Mouse (Mus musculus) midbrain, embryonic 14.5 days (tissue): ENCODE measurements around the gene Pon2. TPM values are rescaled to one million over a fixed set of nuclear protein-coding genes. Genes with fewer than 3 reads are reported as not detected.
"Not testable (repeated sequence)": the region's sequence is repeated elsewhere in the genome, so short reads cannot be mapped to it uniquely, and the experiment has no call there.

ENCODE experiments used
- ATAC-seq: fragments of 200-750 bp; cut with Nextera tagmentation; 2 replicates; pipeline ENCODE4 v1.8.0; 2017; ENCODE audit warnings: moderate number of reproducible peaks, moderate library complexity; ENCODE audit not compliant: low FRiP score, low TSS enrichment
- DNase-seq: peaks from one replicate; pipeline ENCODE4 v3.0.0-alpha.2; 2015
- H3K27ac ChIP-seq: fragments of 300-500 bp; sonication (generic); replicated peaks from 2 replicates; pipeline ENCODE4 v1.5.1; 2014; ENCODE audit warnings: mild to moderate bottlenecking, low read depth, low read length, moderate library complexity
- H3K27me3 ChIP-seq: fragments of 300-500 bp; sonication (generic); 2 replicates; pipeline ENCODE4 v1.6.1; 2014; ENCODE audit warnings: low read length, control low read depth, mixed read lengths; ENCODE audit not compliant: control insufficient read depth, insufficient read depth
- H3K36me3 ChIP-seq: fragments of 300-500 bp; sonication (generic); 2 replicates; pipeline ENCODE4 v1.6.1; 2014; ENCODE audit warnings: low read length, control low read depth; ENCODE audit not compliant: control insufficient read depth, insufficient read depth
- H3K4me1 ChIP-seq: fragments of 300-500 bp; sonication (generic); 2 replicates; pipeline ENCODE4 v1.6.1; 2014; ENCODE audit warnings: mild to moderate bottlenecking, antibody characterized with exemption, low read length, control low read depth; ENCODE audit not compliant: control insufficient read depth, insufficient read depth
- H3K4me2 ChIP-seq: fragments of 300-500 bp; sonication (generic); 2 replicates; pipeline ENCODE4 v1.6.1; 2014; ENCODE audit warnings: mild to moderate bottlenecking, low read length, moderate library complexity
- H3K4me3 ChIP-seq: fragments of 300-500 bp; sonication (generic); replicated peaks from 2 replicates; pipeline ENCODE4 v1.5.1; 2014; ENCODE audit warnings: low read depth, low read length
- H3K9ac ChIP-seq: fragments of 300-500 bp; sonication (generic); replicated peaks from 2 replicates; pipeline ENCODE4 v1.6.1; 2014; ENCODE audit warnings: mild to moderate bottlenecking, low read length, moderate library complexity
- H3K9me3 ChIP-seq: fragments of 300-500 bp; sonication (generic); 2 replicates; pipeline ENCODE4 v1.6.1; 2016; ENCODE audit warnings: low read length, control low read depth, mixed read lengths; ENCODE audit not compliant: control insufficient read depth
- WGBS: fragments of 180-500 bp; shearing (Covaris S2); extraction: QIAGEN DNeasy Blood & Tissue Kit; methylation state at CpG from one replicate; pipeline ENCODE4 v1.1.7; 2014; 5-methylcytosine and 5-hydroxymethylcytosine counted together
- polyA plus RNA-seq: library from polyadenylated mRNA; unstranded; fragments of >200 nt; fragmentation: Nextera tagmentation; extraction: Ambion mirVana; gene quantifications from 2 replicates; pipeline ENCODE4 v1.2.1, GENCODE M21; 2014

Gene Pon2
- polyA plus RNA-seq, result 16.9 and 19.4 TPM in 2 replicates

DNA sequence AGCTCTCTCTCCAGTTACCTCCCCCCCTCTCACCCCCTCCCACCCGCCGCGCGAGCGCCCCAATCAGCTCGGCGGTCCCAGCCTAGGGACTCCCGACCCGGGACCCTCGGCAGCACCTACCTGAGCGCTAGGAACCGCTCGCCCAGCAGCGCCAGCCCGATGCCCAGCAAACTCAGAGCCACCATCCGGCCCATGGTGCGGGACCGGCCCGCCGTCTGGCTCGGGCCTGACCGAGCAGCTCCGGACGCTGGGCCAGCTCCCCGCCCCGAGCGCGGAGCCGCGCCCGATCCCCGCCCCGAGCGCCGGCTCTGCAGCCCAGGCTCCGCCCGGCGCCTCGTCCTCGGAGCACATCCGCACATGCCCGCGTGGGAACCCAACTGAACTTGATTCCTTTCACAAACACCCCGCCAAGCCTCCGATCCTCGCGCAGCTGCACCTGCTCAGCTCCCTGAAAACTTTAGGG is at the start of gene Pon2:
Gene Pon2 (minus strand): TSS at position 364 of the 463 bp plus-strand sequence.
- Histone ChIP-seq H3K4me1 (no peaks in the 10 kb centered on the region), H3K27ac (peak within 1 kb of the TSS; percentile 70), H3K9ac (peak within 1 kb of the TSS; percentile 55), H3K9me3 (no peaks in the 10 kb centered on the region), H3K36me3 (no peaks in the 10 kb centered on the region), H3K4me3 (peak within 1 kb of the TSS; percentile 55), H3K4me2 (peak within 1 kb of the TSS; percentile 98), H3K27me3 (peaks cover 6% of the 10 kb centered on the region; the same call in 1 of the 2 replicates)
- DNase-seq (peak; percentile 83), ATAC-seq (peak; percentile 88)
- WGBS, result 2% methylated on average over 47 of the region's 47 CpGs

DNA sequence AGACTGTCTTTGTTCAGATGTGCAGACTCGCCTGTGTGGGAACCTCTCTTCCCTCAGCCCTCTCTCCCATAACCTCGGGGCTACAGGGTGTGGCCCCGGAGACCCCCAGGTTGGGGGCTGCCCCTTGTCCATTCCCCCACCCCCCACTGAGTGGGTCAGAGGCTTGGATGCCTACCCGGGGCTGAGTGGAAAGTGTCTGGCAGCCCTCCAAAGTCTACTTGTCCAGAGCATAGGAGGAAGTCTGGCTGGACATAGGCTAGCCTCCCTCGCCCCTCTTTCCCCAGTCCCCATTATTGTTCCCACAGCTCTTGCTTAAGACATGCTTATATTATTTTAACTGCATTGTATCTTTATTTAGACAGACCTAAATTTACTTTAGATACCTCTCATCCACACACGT is 46.0 kb upstream of the Pon2 start:
- H3K27ac ChIP-seq, result no peak overlapping the region
- WGBS, result 80% methylated on average over 6 of the region's 6 CpGs
- H3K4me1 ChIP-seq, result no peaks in the 10 kb centered on the region
- H3K4me2 ChIP-seq, result no peak overlapping the region
- no peak overlapping the region for H3K9ac ChIP-seq
- H3K27me3 ChIP-seq, result no peaks in the 10 kb centered on the region
- DNase-seq (no peak), ATAC-seq (no peak)
- no peak overlapping the region for H3K4me3 ChIP-seq
- no peaks in the 10 kb centered on the region for H3K36me3 ChIP-seq
- no peaks in the 10 kb centered on the region for H3K9me3 ChIP-seq

DNA sequence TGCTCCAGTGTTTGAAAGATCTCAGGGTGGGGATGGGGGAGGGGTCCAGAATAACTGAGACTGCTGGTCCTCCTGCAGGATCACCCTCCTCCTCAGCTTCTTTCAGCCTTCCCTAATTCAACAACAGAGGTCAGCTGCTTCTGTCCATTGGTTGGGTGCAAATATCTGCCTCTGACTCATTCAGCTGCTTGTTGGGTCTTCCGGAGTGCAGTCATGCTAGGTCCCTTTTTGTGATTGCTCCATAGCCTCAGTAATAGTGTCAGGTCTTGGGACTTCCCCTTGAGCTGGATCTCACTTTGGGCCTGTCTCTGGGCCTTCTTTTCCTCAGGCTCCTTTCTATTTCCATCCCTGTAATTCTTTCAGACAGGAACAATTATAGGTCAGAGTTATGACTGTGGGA is 41.0 kb upstream of the Pon2 start:
- not testable (repeated sequence) for ATAC-seq, H3K9ac ChIP-seq, H3K4me1 ChIP-seq, H3K36me3 ChIP-seq, H3K27ac ChIP-seq, H3K4me2 ChIP-seq, H3K27me3 ChIP-seq, H3K4me3 ChIP-seq, H3K9me3 ChIP-seq, DNase-seq
- 90% methylated on average over 1 of the region's 1 CpGs for WGBS

DNA sequence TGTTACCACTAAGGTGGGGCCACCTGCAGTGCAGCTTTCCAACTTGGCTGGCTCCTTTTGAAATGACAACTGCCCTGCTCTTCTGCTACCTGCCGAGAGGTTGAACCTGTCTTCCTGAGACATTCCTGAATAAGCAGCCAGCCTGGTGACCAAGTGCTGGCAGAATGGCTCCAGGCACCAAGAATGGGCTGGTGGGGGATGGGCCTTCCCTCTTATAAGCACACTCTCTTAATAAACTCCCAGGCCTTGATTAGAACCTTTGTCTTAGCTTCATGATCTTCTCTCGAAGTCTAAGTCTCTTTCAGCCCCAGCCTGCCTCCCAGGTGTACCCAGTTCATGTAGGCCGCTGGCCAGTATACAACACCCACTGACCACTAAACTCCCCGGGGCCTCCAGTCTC is 40.5 kb upstream of the Pon2 start:
- not testable (repeated sequence) for H3K4me1 ChIP-seq, ATAC-seq, H3K9ac ChIP-seq, H3K4me3 ChIP-seq, H3K4me2 ChIP-seq, H3K36me3 ChIP-seq, H3K9me3 ChIP-seq, H3K27me3 ChIP-seq, DNase-seq, H3K27ac ChIP-seq
- 88% methylated on average over 4 of the region's 4 CpGs for WGBS

DNA sequence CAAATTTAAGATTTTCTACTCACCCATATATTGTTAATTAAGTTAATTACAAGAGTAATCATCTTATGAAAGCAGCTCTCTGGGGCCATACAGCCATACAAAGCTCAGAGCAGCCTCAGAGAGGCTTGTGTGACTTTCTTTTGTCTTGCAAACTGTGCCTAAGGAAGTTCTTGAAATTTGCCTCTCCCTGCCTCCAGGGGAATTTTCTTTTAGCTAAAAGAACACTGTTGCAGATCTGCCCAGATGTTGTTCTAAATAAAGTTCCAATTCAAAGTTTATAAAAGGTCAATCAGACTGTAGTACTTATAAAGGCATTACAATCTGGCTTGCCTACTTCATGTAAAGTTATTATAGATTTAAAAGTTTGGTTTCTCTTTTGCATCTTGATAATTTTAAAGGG is 37.8 kb upstream of the Pon2 start:
- not testable (repeated sequence) for H3K27me3 ChIP-seq, H3K4me3 ChIP-seq, H3K4me2 ChIP-seq, ATAC-seq, H3K4me1 ChIP-seq, DNase-seq, H3K9me3 ChIP-seq, H3K9ac ChIP-seq, H3K36me3 ChIP-seq, H3K27ac ChIP-seq

DNA sequence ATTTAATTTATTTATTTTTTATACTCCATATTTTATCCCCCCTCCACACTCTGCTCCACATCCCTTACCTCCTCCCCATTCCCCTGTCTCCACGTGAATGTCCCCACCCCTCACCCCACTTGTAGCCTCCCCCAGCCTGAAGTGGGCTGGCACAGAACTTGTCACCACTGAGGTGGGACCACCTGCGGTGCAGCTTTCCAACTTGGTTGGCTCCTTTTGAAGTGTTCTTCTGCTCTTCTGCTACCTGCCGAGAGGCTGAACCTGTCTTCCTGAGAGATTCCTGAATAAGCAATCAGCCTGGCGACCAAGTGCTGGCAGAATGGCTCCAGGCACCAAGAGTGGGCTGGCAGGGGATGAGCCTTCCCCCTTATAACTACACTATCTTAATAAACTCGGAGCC is 35.8 kb upstream of the Pon2 start:
- H3K4me1 ChIP-seq, result no peaks in the 10 kb centered on the region
- no peak overlapping the region for H3K4me3 ChIP-seq
- ATAC-seq, result no peak
- no peaks in the 10 kb centered on the region for H3K9me3 ChIP-seq
- H3K27ac ChIP-seq, result no peak overlapping the region
- no peaks in the 10 kb centered on the region for H3K36me3 ChIP-seq
- no peaks in the 10 kb centered on the region for H3K27me3 ChIP-seq
- H3K4me2 ChIP-seq, result no peak overlapping the region
- 53% methylated on average over 5 of the region's 5 CpGs for WGBS
- no peak overlapping the region for H3K9ac ChIP-seq
- no peak for DNase-seq

DNA sequence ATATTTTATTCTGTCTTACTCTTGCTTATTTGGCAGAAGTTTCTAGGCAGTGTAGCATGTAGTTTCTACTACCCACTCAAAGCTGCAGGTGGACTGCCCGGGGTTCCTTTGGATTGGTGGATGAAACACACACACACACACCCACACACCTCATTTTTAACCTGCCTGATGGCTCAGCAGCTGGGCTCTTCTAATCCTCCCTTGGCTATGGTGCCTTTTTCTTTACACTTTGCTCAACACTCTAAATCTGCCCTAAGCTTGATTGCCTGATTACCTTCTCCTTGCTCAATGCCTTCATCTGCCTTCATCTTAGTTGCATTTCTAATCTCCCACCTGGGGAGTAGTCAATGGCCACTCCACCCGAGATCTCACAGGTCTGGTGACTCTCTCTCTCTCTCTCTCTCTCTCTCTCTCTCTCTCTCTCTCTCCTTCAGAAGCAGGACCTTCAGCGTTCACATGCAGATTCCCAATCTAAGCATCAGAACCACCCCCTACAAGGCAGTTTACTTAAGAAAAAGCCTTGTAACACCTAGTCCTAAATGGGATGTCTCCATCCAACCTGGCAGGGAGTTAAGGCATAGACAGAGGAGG is 34.4 kb upstream of the Pon2 start:
- Histone ChIP-seq H3K9me3 (no peaks in the 10 kb centered on the region), H3K9ac (no peak overlapping the region), H3K4me1 (no peaks in the 10 kb centered on the region), H3K27ac (no peak overlapping the region), H3K4me3 (no peak overlapping the region), H3K36me3 (no peaks in the 10 kb centered on the region), H3K4me2 (no peak overlapping the region), H3K27me3 (no peaks in the 10 kb centered on the region)
- ATAC-seq (no peak), DNase-seq (no peak)
- WGBS, result 81% methylated on average over 3 of the region's 3 CpGs

DNA sequence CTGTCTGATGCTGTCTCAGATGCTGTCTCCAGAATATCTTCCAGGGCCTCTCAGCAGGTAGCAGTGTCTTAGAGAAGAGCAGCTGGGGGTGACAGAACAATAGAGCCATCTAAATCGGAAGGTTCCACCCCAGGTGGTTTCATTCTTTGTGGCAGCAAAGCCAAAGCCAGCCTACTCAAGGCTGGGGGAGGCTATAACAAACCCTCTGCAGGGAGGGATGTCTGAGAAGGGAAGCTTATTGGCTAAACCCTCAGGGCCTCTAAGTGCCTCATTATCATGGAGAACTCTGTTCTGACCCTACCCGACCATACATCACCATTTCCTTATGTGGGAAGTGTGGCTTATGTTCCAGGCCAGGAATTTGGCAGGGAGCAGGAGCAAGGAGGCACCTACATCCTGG is 26.9 kb upstream of the Pon2 start:
- Histone ChIP-seq H3K4me3 (no peak overlapping the region), H3K4me2 (no peak overlapping the region), H3K36me3 (no peaks in the 10 kb centered on the region), H3K27ac (no peak overlapping the region), H3K9ac (no peak overlapping the region), H3K9me3 (peaks cover 2% of the 10 kb centered on the region; the same call in 1 of the 2 replicates), H3K4me1 (no peaks in the 10 kb centered on the region), H3K27me3 (no peaks in the 10 kb centered on the region)
- 42% methylated on average over 2 of the region's 2 CpGs for WGBS
- DNase-seq (no peak), ATAC-seq (no peak)

DNA sequence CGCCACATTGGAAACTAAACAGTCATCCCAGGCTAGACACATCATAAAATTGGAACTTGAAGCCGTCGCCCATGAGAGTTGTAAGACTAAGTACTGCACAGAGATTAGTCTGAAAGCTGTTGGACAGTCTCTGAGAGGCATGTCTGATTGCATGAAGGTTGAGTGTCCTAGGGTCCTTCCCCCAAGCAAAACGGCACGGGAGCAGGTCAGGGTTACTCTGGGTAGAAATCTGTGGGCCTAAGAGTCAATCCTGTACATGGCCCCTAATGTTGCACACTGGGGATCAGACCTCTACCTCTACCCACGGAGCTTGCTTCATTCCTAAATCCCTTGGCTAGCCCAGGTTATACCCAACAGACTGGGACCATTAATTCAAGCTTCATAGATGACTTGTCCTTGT is 25.8 kb upstream of the Pon2 start:
- not testable (repeated sequence) for H3K4me3 ChIP-seq, DNase-seq, H3K4me1 ChIP-seq, H3K36me3 ChIP-seq, H3K9ac ChIP-seq, H3K27ac ChIP-seq, H3K4me2 ChIP-seq, ATAC-seq, H3K9me3 ChIP-seq, H3K27me3 ChIP-seq
- 98% methylated on average over 6 of the region's 6 CpGs for WGBS
